Mouse (Mus musculus): ENCODE results near the gene Zfp46.
A peak's percentile ranks its signal among the peaks of the same experiment; 100 is the strongest.

Gene Zfp46

GRCm38 (mm10) chr4:136266716-136267343, 17.7 kb upstream of the Zfp46 start:
- DNase-seq (ENCODE audit: low spot score) = no peak

- DNase-seq (ENCODE audit: low spot score) = no peak
Observed at GRCm38 (mm10) chr4:136268912-136269311, 15.6 kb upstream of the Zfp46 start.

- DNase-seq (ENCODE audit: low spot score) = no peak
Observed at GRCm38 (mm10) chr4:136270648-136271047, 13.8 kb upstream of the Zfp46 start.

- DNase-seq (ENCODE audit: low spot score) = no peak
Observed at GRCm38 (mm10) chr4:136281097-136281496, 3.4 kb upstream of the Zfp46 start.

- no peak for DNase-seq (ENCODE audit: low spot score)
Observed at GRCm38 (mm10) chr4:136281611-136282010, 2.9 kb upstream of the Zfp46 start.

- DNase-seq (ENCODE audit: low spot score) = peak; percentile 69
Observed at GRCm38 (mm10) chr4:136282621-136283480, 1.6 kb upstream of the Zfp46 start.

- peak; percentile 31 for DNase-seq (ENCODE audit: low spot score)
Observed at GRCm38 (mm10) chr4:136283783-136284182, 700 bp upstream of the Zfp46 start.

- DNase-seq (ENCODE audit: low spot score) = no peak
Observed at GRCm38 (mm10) chr4:136284891-136285290, 408 bp downstream of the Zfp46 start.

GRCm38 (mm10) chr4:136285348-136285810, 896 bp downstream of the Zfp46 start:
- DNase-seq (ENCODE audit: low spot score) = peak; percentile 98

- peak; percentile 97 for DNase-seq (ENCODE audit: low spot score)
Observed at GRCm38 (mm10) chr4:136285811-136286371, 1.4 kb downstream of the Zfp46 start.

- peak; percentile 44 for DNase-seq (ENCODE audit: low spot score)
Observed at GRCm38 (mm10) chr4:136289918-136290780, 5.7 kb downstream of the Zfp46 start.

- DNase-seq (ENCODE audit: low spot score) = peak; percentile 14
Observed at GRCm38 (mm10) chr4:136290781-136291595, 6.5 kb downstream of the Zfp46 start.

GRCm38 (mm10) chr4:136291692-136292091, 7.2 kb downstream of the Zfp46 start:
- no peak for DNase-seq (ENCODE audit: low spot score)

GRCm38 (mm10) chr4:136295941-136296340, 11.5 kb downstream of the Zfp46 start:
- DNase-seq (ENCODE audit: low spot score) = no peak

GRCm38 (mm10) chr4:136302462-136302861, 18.0 kb downstream of the Zfp46 start:
- DNase-seq (ENCODE audit: low spot score) = no peak

GRCm38 (mm10) chr4:136304181-136304580, 19.7 kb downstream of the Zfp46 start:
- no peak for DNase-seq (ENCODE audit: low spot score)

- DNase-seq (ENCODE audit: low spot score) = peak; percentile 22
Observed at GRCm38 (mm10) chr4:136308355-136308754, 23.9 kb downstream of the Zfp46 start.

GRCm38 (mm10) chr4:136309780-136310179, 25.3 kb downstream of the Zfp46 start:
- DNase-seq (ENCODE audit: low spot score) = peak; percentile 83

- DNase-seq (ENCODE audit: low spot score) = peak; percentile 99
Observed at GRCm38 (mm10) chr4:136310229-136311041, 26.0 kb downstream of the Zfp46 start, which contains the start of gene Hnrnpr. TSS of gene Hnrnpr (plus strand) at chr4:136310942.
